Mouse (Mus musculus) spleen, postnatal 14 days (tissue): ENCODE measurements at regions not wholly inside any gene's neighbourhood (a gene's known extent, or its start where the extent isn't known, plus 50 kb on each side); places are given as distances from the start of the nearest gene placed in this dataset.

Experiments
- DNase-seq, 2 experiments: peaks; one replicate each; pipeline ENCODE4 v3.0.0; 2021 to 2022; ENCODE audit warnings: low spot score in 2 of 2

- DNase-seq: no peak
Measured at GRCm38 (mm10) chr5:24237201-24237600, 72.4 kb downstream of the Nupl2 start.

GRCm38 (mm10) chr5:24239006-24239405 is 74.2 kb downstream of the Nupl2 start:
- no peak for DNase-seq

- no peak for DNase-seq
Measured at GRCm38 (mm10) chr5:24244211-24244610, 79.4 kb downstream of the Nupl2 start.

GRCm38 (mm10) chr5:24255421-24255820 is 90.7 kb downstream of the Nupl2 start:
- DNase-seq: no peak

DNA sequence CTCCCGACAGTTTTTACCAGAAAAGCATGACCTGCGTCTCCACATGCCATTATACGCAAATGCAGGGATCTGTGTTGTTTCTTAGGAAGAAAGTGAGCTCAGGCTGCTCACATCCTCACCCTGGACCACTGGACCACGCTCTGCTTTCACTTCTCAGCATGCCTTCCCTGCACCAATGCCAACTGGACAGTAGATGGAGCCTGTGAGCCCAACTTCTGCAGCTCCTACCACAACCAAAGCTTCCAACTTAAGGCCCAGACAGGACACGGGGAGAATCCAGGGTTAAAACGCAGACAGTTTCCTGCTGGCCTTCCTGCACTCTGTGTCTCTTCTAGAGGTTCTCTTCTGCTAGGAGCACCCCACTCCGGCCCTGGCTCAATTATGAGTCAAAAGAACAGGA is 90.3 kb downstream of the Kcnh2 start:
- DNase-seq: peak in 1 of 2 experiments; percentile 31

DNA sequence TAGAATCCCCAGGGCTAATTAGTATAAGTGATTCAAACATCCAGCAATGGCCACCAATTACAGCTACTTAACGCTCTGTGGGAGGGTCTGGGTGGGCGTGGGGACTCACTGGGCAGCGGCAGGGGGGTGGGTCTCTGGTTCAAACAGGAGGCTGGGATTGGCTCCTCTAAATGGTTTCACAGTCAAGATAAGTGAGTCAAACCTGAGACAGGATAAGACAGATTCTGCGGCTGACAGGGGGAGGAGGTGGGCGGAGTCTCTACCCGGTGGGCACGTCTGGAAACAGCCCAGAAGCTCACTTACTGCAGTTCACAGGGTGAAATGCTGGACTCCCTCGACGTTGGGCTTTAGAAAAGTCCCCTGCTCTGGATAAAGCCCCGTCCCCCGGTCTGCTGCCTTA is 89.3 kb downstream of the Kcnh2 start:
- no peak for DNase-seq

GRCm38 (mm10) chr5:24264151-24264550 is 87.3 kb downstream of the Kcnh2 start:
- DNase-seq: no peak

DNA sequence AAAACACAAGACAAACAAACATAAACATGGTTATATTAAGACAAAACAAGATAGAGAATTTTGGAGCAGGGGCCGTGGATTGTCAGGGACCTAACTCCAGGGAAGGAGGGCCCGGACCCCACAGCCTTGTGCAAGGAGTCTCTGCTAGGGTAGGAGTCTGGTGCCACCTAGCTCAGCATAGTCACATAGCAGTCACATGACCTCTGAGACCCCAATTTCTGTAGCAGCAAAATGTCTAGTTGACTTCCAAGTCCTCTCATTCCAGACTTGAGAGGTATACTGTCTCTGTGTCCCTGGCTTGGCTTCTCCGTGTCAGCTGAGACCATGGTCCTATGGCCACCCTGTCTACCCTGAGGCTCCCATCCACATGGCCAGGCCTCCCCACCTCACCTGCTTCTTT is 86.0 kb downstream of the Kcnh2 start:
- no peak for DNase-seq

DNA sequence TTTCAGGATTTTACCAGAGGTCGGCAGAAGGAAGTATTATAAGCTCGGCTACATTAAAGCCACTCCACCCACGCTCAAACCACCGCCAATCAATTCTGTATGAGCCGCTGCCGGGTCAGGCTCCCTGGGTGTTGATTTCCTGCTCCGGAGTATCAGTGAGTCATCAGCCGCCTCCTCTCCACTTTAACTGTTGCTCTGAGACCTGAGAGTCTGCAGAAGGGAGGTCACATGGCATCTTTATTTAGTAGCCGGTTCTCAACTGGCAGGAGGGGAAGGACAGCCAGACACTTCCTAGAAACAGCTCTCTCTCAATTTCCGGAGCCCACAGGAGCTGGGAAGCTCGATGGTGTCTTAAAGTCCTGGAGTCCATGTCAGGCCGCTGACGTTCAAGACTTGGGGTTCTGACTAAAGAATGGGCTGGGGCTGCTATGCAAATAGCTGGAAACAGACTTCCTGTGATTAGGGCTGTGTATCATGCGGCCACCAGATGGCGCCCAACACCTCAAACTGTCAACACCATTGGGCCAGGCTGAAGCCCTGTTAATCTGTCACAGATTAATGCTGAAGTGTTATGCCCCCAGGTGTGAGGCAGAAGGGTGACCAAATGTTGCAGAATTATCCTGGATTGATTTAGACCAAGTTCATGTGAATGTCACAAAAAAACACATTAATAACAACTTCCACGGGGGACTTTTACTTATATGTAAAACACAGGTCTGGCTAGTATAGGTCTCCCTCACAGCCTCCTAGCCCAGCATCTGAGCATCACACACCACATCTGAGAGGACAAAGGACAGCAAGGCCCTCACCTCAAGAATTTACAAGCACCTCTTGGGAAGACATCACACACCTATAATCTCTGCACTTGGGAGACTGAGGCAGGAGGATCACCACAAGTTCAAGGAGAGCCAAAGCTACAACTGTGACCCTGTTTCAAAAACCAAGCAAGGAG is 84.8 kb downstream of the Kcnh2 start:
- DNase-seq: peak; percentile 45 to 66
